Mouse (Mus musculus): ENCODE data around the gene Vmn1r201.

Vmn1r201 gene

DNA sequence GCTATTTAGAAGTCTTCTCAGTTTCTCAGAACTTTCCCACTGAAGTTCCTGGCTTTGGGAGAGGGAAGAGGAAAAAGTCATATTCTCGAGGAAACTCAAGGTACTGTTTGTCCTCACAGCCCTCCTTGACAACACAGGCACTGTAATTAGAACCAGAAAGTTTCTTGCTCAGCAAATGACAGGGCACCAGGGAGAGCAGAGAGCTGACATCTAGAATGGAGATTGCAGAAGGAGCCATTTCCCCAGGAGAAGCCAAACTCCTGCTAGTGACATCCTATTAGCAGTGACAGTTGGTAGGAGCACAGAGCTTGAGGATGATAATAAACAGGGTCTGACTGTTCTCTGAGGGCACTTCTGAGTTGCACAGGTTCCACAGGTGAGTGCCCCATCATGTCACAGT is at the start of gene Vmn1r201:
Gene Vmn1r201, plus strand, starts transcription at position 301 of the 400 bp plus-strand sequence.
- no peak for DNase-seq (ENCODE audit: low read depth, low spot score)

DNA sequence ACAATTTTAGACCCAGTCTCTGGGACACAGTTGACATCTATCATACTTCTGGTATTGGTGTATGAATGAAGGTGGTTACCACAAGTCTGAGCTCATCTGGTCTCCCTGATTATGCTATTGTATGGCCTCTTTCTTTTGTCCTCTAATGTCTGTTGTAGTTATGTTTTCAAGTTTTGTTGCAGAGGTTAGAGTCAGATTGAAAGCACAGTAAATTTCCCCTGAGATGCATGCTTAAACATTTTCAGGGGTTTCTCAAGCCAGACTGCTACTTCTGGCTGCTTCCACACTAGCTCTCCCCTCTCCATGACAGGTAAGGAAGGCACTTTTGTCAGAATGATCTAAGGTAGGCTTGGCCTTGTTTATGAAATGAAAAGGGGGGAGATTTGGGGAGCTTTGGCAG is 16.6 kb upstream of the Vmn1r201 start:
- DNase-seq (ENCODE audit: low read depth, low spot score), result no peak

DNA sequence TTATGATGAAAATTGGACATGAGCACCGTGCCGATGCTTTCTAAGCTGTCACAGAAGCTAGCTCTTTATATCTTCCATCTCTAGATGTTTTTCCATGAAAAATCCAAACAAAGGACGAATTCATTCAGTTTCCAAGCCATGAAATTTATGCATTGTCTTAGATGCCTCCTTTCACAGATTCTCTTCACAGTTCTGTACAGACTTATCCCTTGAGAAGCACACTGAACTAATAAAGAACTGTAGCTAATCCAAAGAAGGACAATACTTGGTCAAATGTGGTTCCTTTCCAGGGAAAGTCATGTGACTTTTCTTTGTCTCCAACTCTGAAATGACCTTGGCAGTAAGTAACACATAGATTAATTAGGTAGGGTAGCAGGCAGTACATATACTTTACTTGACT is 30.7 kb downstream of the Vmn1r201 start:
- no peak for DNase-seq (ENCODE audit: low read depth, low spot score)

DNA sequence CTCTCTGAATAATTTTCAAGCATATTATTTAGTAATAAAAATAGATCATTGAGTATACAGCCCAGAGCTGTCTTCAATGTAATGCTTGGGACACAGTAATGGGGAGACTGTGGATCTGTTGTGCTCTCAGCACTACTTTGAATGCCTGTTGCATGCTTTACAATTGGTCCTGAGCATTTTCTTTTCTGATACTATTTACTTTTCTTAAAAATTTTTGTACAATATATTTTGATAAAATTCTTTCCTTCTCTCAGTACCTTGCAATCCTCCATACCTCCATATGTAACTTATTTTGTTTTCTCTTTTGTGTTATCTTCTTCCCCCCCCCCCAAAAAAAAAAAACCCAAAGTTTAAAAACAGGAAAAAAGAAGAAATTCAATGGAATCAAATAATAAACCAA is 33.6 kb downstream of the Vmn1r201 start, which contains the start of gene Vmn1r202:
Gene Vmn1r202, minus strand, starts transcription at position 101 of the 400 bp plus-strand sequence.
- no peak for DNase-seq (ENCODE audit: low read depth, low spot score)

- DNase-seq (ENCODE audit: low read depth, low spot score), result no peak
Measured at GRCm38 (mm10) chr13:22517814-22518213, 46.1 kb downstream of the Vmn1r201 start, which contains the start of gene Vmn1r203. Gene Vmn1r203, plus strand, starts transcription at chr13:22518114.

Measured in skeletal muscle tissue, adult 2 months (tissue).